Mouse (Mus musculus) kidney, embryonic 15.5 days (tissue): ENCODE data around the gene Map3k21. TPM values are rescaled to one million over a fixed set of nuclear protein-coding genes. Genes with fewer than 3 reads are reported as not detected.

ENCODE experiments used
- ATAC-seq: fragments of 200-750 bp; cut with Nextera tagmentation; replicated peaks from 2 replicates; pipeline ENCODE4 v1.8.0; 2017; ENCODE audit warnings: moderate TSS enrichment; ENCODE audit not compliant: low FRiP score
- H3K27ac ChIP-seq: fragments of 300-500 bp; sonication (generic); 2 replicates; pipeline ENCODE4 v1.5.1; 2015; ENCODE audit warnings: mild to moderate bottlenecking, inconsistent platforms
- H3K27me3 ChIP-seq: fragments of 300-500 bp; sonication (generic); 2 replicates; pipeline ENCODE4 v1.6.1; 2015; ENCODE audit warnings: inconsistent platforms
- H3K36me3 ChIP-seq: fragments of 300-500 bp; sonication (generic); 2 replicates; pipeline ENCODE4 v1.6.1; 2015; ENCODE audit warnings: inconsistent platforms
- H3K4me1 ChIP-seq: fragments of 300-500 bp; sonication (generic); 2 replicates; pipeline ENCODE4 v1.6.1; 2015; ENCODE audit warnings: inconsistent platforms
- H3K4me2 ChIP-seq: fragments of 300-500 bp; sonication (generic); 2 replicates; pipeline ENCODE4 v1.6.1; 2015; ENCODE audit warnings: moderate library complexity, mild to moderate bottlenecking, inconsistent platforms
- H3K4me3 ChIP-seq: fragments of 300-500 bp; sonication (generic); replicated peaks from 2 replicates; pipeline ENCODE4 v1.5.1; 2015; ENCODE audit warnings: mild to moderate bottlenecking, inconsistent platforms
- H3K9ac ChIP-seq: fragments of 300-500 bp; sonication (generic); 2 replicates; pipeline ENCODE4 v1.6.1; 2015; ENCODE audit warnings: mild to moderate bottlenecking, inconsistent platforms
- H3K9me3 ChIP-seq: fragments of 300-500 bp; sonication (generic); replicated peaks from 2 replicates; pipeline ENCODE4 v1.6.1; 2016; ENCODE audit warnings: inconsistent platforms
- WGBS: fragments of 180-500 bp; shearing (Covaris S2); methylation state at CpG from one replicate; pipeline ENCODE4 v1.1.7; 2015; ENCODE audit warnings: mixed read lengths; 5-methylcytosine and 5-hydroxymethylcytosine counted together
- polyA plus RNA-seq: library from polyadenylated mRNA; unstranded; fragments of >200 nt; fragmentation: Nextera tagmentation; extraction: Ambion mirVana; gene quantifications from 2 replicates; pipeline ENCODE4 v1.2.1, GENCODE M21; 2015

Map3k21 gene
- polyA plus RNA-seq, 1 experiment from 2014 or later, result 4.6 TPM

DNA sequence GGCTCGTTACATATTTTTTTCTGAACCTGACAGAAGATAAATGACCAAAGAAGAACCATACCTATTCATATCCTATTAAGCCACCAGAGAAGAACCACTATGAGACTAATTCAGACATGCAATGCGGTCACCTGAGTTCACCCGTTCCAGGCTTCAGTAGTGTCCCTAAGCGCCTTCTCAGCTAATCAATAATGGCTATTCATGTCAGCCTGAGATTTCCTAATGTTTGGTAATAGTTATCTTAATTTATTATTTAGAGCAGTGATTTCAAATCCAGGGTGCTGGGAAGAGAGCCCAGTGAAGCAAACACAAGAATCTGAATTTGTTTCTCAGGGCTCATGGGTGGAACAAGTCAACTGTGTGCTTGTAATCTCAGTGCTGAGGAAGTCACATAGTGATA lies 73.9 kb downstream of the Map3k21 start:
- WGBS, result 93% methylated on average over 4 of the region's 4 CpGs
- no peak for ATAC-seq

DNA sequence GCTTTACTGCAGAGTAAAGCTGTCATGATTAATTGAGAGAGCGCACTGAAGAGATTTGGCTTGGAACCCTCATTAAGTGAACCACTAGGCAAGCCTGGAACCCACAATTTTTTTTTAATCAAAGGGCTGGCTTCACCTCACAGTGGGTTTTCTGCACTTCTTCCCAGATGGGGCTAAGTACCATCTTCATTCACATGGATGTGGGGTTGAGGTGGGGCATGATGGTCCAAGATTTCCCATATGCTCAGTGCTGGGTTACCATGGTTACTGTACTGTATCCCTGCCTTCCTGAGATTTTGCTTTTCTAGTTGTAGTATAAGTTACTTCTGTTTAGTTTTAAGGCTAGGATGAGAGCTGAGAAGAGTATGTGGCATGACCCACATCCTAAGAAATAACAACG lies 75.1 kb downstream of the Map3k21 start:
- H3K4me1 ChIP-seq, result no peaks in the 10 kb centered on the region
- no peak for ATAC-seq
- no peaks in the 10 kb centered on the region for H3K9me3 ChIP-seq
- peaks cover 8% of the 10 kb centered on the region; the same call in 1 of the 2 replicates for H3K27me3 ChIP-seq
- H3K4me2 ChIP-seq, result no peak overlapping the region
- no peaks in the 10 kb centered on the region for H3K36me3 ChIP-seq
- WGBS, result 91% methylated on average over 2 of the region's 2 CpGs
- H3K4me3 ChIP-seq, result no peak overlapping the region
- H3K27ac ChIP-seq, result no peak overlapping the region
- no peak overlapping the region for H3K9ac ChIP-seq

More for the DNA sequence above, 73.9 kb downstream of the Map3k21 start:
- Histone ChIP-seq H3K9ac (no peak overlapping the region), H3K36me3 (no peaks in the 10 kb centered on the region), H3K4me2 (no peak overlapping the region), H3K9me3 (no peaks in the 10 kb centered on the region), H3K4me3 (no peak overlapping the region), H3K4me1 (no peaks in the 10 kb centered on the region), H3K27ac (no peak overlapping the region), H3K27me3 (no peaks in the 10 kb centered on the region)

DNA sequence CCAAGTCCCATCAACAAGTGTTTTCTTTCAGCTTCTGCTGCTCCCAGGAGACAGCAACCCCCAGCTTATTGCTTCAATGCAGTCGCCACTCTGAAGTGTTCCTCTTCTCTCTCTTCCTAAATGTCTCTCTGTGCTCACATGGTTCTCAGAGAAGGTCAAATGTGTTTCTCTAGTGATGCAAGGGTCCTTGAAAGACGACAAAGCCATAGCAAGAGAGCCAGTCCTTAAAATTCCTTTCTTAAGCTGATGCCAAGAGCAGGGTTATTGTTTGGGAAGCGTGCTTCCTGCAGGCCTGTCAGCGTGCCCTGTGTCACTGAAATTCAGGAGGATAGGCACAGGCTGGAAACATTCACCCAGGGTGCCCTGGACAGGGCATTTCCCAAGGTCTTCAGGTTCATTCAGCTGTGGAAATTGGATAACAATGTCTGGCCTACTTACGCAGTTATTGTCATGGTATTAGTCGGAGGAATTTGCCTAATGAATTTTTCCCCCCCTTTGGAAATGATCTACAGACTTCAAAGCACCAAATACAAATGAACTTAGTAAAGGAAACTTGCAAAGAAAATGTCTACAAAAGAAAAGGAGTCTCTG lies 76.8 kb downstream of the Map3k21 start:
- Histone ChIP-seq H3K4me2 (no peak overlapping the region), H3K9ac (no peak overlapping the region), H3K9me3 (no peaks in the 10 kb centered on the region), H3K4me1 (no peaks in the 10 kb centered on the region), H3K27ac (no peak overlapping the region), H3K4me3 (no peak overlapping the region), H3K36me3 (no peaks in the 10 kb centered on the region), H3K27me3 (peaks cover 20% of the 10 kb centered on the region)
- WGBS, result 56% methylated on average over 6 of the region's 6 CpGs
- ATAC-seq, result no peak

DNA sequence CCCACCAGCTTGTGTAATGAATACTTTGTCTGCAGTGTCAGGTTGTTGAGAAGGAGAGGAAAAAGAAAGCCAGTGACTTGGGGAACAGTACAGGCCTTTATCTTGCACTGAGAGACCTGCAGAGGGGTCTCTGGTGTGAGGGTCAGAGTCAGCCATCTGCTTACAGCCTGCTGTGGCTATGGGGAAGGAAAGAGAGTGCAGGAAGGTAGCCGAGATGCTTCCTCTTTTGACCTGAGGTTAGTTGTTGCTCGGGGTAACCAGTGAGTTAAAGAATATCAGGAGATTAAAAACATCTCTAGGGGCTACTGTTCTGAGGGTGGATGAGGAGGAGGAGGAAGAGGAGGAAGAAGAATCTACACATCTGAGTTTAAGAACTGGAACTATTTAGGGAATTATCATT lies 77.7 kb downstream of the Map3k21 start:
- Histone ChIP-seq H3K27ac (no peak overlapping the region), H3K9me3 (no peaks in the 10 kb centered on the region), H3K4me1 (no peaks in the 10 kb centered on the region), H3K36me3 (no peaks in the 10 kb centered on the region), H3K4me2 (no peak overlapping the region), H3K27me3 (peaks cover 27% of the 10 kb centered on the region), H3K9ac (no peak overlapping the region), H3K4me3 (no peak overlapping the region)
- 54% methylated on average over 2 of the region's 2 CpGs for WGBS
- no peak for ATAC-seq

DNA sequence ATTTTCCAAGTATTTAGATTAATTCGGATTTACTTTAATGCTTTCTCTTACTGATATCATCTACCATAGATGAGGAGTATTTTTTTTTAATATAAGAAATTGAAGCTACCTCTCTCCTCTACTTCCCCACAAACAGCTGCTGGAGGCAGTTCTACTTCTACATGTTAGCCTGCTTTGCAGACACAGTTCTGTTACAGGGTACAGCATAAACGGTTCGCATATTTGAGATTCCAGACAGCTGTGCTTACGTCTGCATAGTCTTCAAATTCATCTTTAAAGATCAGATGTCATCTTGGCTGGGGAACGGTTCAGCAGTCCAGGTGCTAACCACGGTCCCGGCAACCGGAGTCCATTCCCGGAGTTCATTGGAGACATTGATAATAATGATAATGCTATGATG lies 83.4 kb downstream of the Map3k21 start:
- H3K4me1 ChIP-seq, result peaks cover 26% of the 10 kb centered on the region
- H3K9me3 ChIP-seq, result no peaks in the 10 kb centered on the region
- H3K36me3 ChIP-seq, result no peaks in the 10 kb centered on the region
- no peak overlapping the region for H3K4me3 ChIP-seq
- H3K27me3 ChIP-seq, result peaks cover 64% of the 10 kb centered on the region
- no peak for ATAC-seq
- H3K4me2 ChIP-seq, result no peak overlapping the region
- 68% methylated on average over 9 of the region's 9 CpGs for WGBS
- no peak overlapping the region for H3K9ac ChIP-seq
- no peak overlapping the region for H3K27ac ChIP-seq

DNA sequence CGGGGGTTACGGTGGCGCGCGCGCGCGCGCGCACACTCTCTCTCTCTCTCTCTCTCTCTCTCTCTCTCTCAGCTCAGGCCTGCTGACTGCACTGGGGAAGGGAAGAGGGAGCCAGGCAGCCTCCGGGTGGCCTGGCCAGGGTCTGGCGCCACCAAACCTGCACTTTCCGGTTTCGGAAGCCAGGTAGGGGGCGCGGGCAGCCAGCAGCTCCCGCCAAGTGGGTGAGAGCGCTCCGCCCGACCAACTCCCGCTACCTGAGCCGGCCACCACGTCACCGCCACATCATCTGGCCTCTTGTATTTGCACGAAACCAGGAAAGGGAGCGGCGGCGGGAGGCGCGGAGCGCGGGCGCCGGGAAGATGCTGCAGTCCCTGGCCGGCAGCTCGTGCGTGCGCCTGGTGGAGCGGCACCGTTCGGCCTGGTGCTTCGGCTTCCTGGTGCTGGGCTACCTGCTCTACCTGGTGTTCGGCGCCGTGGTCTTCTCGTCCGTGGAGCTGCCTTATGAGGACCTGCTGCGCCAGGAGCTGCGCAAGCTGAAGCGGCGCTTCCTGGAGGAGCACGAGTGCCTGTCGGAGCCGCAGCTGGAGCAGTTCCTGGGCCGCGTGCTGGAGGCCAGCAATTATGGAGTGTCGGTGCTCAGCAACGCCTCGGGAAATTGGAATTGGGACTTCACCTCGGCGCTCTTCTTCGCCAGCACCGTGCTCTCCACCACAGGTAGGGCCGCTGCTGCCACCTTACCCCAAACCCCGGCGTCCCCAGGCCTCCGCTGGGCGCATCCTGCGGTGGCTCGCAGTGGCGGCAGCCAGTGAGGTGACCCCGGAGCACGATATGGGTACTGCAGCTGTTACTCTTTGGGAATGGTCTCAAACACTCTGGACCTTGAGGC lies 85.1 kb downstream of the Map3k21 start, which contains the start of gene Kcnk1:
Kcnk1 (plus strand) TSS at position 70 of the 886 bp plus-strand sequence.
- Histone ChIP-seq H3K4me2 (peak within 1 kb of the TSS; percentile 89), H3K36me3 (no peaks in the 10 kb centered on the region), H3K27me3 (peaks cover 57% of the 10 kb centered on the region), H3K27ac (peak within 1 kb of the TSS; percentile 89), H3K4me3 (peak within 1 kb of the TSS; percentile 60), H3K9ac (peak within 1 kb of the TSS; percentile 49), H3K9me3 (no peaks in the 10 kb centered on the region), H3K4me1 (peaks cover 39% of the 10 kb centered on the region)
- under 1% methylated on average over 73 of the region's 73 CpGs for WGBS
- ATAC-seq, result peak; percentile 85

DNA sequence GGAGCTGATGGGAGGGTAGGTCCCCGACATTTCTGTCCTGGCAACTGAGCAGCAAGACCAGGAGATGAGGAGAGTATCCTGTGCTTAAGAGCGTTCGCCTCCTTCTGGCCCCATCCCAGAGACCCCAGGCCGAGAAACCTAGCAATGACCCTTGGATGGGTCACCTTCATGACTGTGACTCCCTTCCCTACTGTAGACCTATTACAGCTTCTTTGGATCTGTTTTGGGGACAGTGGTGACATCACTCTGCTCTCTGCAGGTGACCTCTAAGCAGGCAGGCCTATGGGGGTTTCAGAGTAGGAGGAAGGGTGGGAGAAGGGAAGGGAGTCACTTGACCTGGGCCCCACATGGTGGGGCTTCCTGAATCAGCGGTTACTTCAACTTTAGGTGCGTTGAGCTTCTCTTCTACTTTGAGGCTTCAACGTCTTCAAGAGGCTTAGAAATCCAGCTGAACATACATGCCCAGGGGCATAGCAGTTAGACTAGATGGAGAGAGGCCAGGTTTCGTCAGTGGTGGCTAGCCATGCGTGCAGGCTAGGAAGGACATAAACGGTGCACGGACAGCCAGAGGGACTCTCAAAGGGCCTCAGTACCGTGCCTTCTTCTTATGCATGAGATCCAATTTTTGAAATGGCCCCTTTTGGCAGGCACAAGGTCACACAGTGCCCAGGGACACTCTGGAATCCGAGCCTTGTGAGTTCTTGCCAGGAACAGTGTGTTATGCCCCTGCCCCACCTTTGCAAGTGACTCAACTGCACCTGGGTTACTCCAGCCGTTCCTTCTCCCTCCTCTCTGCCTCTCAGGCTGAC lies 86.0 kb downstream of the Map3k21 start:
- WGBS, result 13% methylated on average over 14 of the region's 14 CpGs
- peaks cover 50% of the 10 kb centered on the region for H3K27me3 ChIP-seq
- H3K4me1 ChIP-seq, result peaks cover 39% of the 10 kb centered on the region
- peak overlapping the region; percentile 89 for H3K27ac ChIP-seq
- H3K9ac ChIP-seq, result peak overlapping the region; percentile 49
- peak overlapping the region; percentile 89 for H3K4me2 ChIP-seq
- H3K9me3 ChIP-seq, result no peaks in the 10 kb centered on the region
- no peaks in the 10 kb centered on the region for H3K36me3 ChIP-seq
- peak; percentile 37; the same call in 1 of the 2 replicates for ATAC-seq
- H3K4me3 ChIP-seq, result peak overlapping the region; percentile 60

DNA sequence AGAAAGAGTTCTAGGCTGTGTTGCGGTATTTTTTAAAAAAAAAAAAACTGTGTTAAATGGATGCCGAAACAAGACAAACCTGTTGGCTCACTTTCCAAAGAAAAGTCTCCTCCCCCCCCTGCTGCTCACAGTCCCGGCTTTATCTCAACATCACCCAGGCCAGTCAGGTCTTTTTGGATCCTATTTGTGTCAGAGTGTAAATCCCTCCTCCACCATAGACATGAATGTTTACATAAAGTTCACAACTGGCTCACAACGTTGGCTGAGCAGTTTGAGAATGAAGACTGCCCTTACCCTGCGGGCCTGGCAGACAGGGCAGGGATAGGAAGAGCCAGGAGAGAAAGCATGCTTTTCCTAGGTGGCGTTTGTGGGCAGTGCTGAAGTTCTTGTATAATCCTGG lies 86.7 kb downstream of the Map3k21 start:
- peak overlapping the region; percentile 60 for H3K4me3 ChIP-seq
- H3K9me3 ChIP-seq, result no peaks in the 10 kb centered on the region
- H3K9ac ChIP-seq, result no peak overlapping the region
- peak overlapping the region; percentile 89 for H3K4me2 ChIP-seq
- peak overlapping the region; percentile 89 for H3K27ac ChIP-seq
- ATAC-seq, result no peak
- H3K36me3 ChIP-seq, result no peaks in the 10 kb centered on the region
- peaks cover 44% of the 10 kb centered on the region for H3K27me3 ChIP-seq
- 26% methylated on average over 6 of the region's 6 CpGs for WGBS
- H3K4me1 ChIP-seq, result peaks cover 39% of the 10 kb centered on the region

Other genes with a start within 250 kb of the Map3k21 start
- 6.1 and 7.1 TPM in 2 replicates for gene Map10, start 240.6 kb upstream of the Map3k21 start, polyA plus RNA-seq
- 23.1 and 28.7 TPM in 2 replicates for gene Ntpcr, start 180.5 kb upstream of the Map3k21 start, polyA plus RNA-seq
- 0.24 and 0.48 TPM in 2 replicates for gene Pcnx2, start 12.1 kb upstream of the Map3k21 start, polyA plus RNA-seq
- 39.2 and 42.9 TPM in 2 replicates for gene Kcnk1, start 84.7 kb downstream of the Map3k21 start, polyA plus RNA-seq